Mouse (Mus musculus): ENCODE results near the gene Wdr89.
"Not testable (repeated sequence)": the region's sequence is repeated elsewhere in the genome, so short reads cannot be mapped to it uniquely, and the experiment has no call there.

The Wdr89 gene

GRCm38 (mm10) chr12:75669258-75670106 is at the start of gene Wdr89:
TSS of gene Wdr89 (minus strand) at chr12:75669537.
- DNase-seq: peak; percentile 99 to 100

- DNase-seq: no peak
Measured at GRCm38 (mm10) chr12:75713596-75713995, 44.3 kb upstream of the Wdr89 start.

GRCm38 (mm10) chr12:75712905-75713304 is 43.6 kb upstream of the Wdr89 start:
- not testable (repeated sequence) for DNase-seq

GRCm38 (mm10) chr12:75710596-75711376 is 41.4 kb upstream of the Wdr89 start:
- no peak for DNase-seq

GRCm38 (mm10) chr12:75709506-75709905 is 40.2 kb upstream of the Wdr89 start:
- DNase-seq: no peak

- DNase-seq: no peak
Measured at GRCm38 (mm10) chr12:75706670-75707069, 37.3 kb upstream of the Wdr89 start.

GRCm38 (mm10) chr12:75702739-75703122 is 33.4 kb upstream of the Wdr89 start:
- no peak for DNase-seq

- DNase-seq: no peak
Measured at GRCm38 (mm10) chr12:75702084-75702738, 32.9 kb upstream of the Wdr89 start.

GRCm38 (mm10) chr12:75701173-75702083 is 32.1 kb upstream of the Wdr89 start:
- peak; percentile 14 to 21 for DNase-seq

GRCm38 (mm10) chr12:75698692-75699091 is 29.4 kb upstream of the Wdr89 start:
- no peak for DNase-seq

- DNase-seq: not testable (repeated sequence)
Measured at GRCm38 (mm10) chr12:75695845-75696244, 26.5 kb upstream of the Wdr89 start.

- DNase-seq: no peak
Measured at GRCm38 (mm10) chr12:75689003-75689402, 19.7 kb upstream of the Wdr89 start.

- DNase-seq: no peak
Measured at GRCm38 (mm10) chr12:75687314-75687713, 18.0 kb upstream of the Wdr89 start.

- not testable (repeated sequence) for DNase-seq
Measured at GRCm38 (mm10) chr12:75684026-75684425, 14.7 kb upstream of the Wdr89 start.

GRCm38 (mm10) chr12:75683598-75683997 is 14.3 kb upstream of the Wdr89 start:
- no peak for DNase-seq

- DNase-seq: no peak
Measured at GRCm38 (mm10) chr12:75682842-75683241, 13.5 kb upstream of the Wdr89 start.

- no peak for DNase-seq
Measured at GRCm38 (mm10) chr12:75681101-75681500, 11.8 kb upstream of the Wdr89 start.

- DNase-seq: no peak
Measured at GRCm38 (mm10) chr12:75678393-75678792, 9.1 kb upstream of the Wdr89 start.

- DNase-seq: no peak
Measured at GRCm38 (mm10) chr12:75672630-75673029, 3.3 kb upstream of the Wdr89 start.

- no peak for DNase-seq
Measured at GRCm38 (mm10) chr12:75671759-75672315, 2.5 kb upstream of the Wdr89 start.

GRCm38 (mm10) chr12:75670611-75671010 is 1.3 kb upstream of the Wdr89 start:
- no peak for DNase-seq

- no peak for DNase-seq
Measured at GRCm38 (mm10) chr12:75668916-75669257, 450 bp downstream of the Wdr89 start.

Measured in lung, postnatal 4 days (tissue).